In genomic region chr2:131134381-131134780, GRCm38 (mm10) we compare ENCODE assay signal across 8 mouse cellular contexts. TPM values are rescaled to one million over a fixed set of nuclear protein-coding genes. Genes with fewer than 3 reads are reported as not detected.
DNase-seq lines count a peak whose midpoint lies in the region; ATAC-seq and TF ChIP-seq lines count a peak whose summit lies in the region.
"Had no signal": no experiment of that assay in that cellular context is flagged by ENCODE, and none has a peak within 500 bp of the region (broad histone marks: within the 10 kb centered on the region; RNA-seq: fewer than 3 reads in every experiment).

No protein-coding gene starts in this region.

- no peak for TF ChIP-seq CTCF in stomach, postnatal 0 days (IDR thresholded peaks at IDR 0.05; ENCODE audit: low read depth)

- peak overlapping the region; percentile 28; the same call in 1 of the 2 replicates for H3K27ac ChIP-seq in stomach, embryonic 14.5 days (ENCODE audit: low read length)
- no peak overlapping the region; the same call in 1 of the 2 replicates for H3K27ac ChIP-seq in stomach, postnatal 0 days (replicated peaks)
- peak overlapping the region; percentile 78 for H3K27ac ChIP-seq in heart, embryonic 16.5 days (ENCODE audit: low read length)
- H3K27ac ChIP-seq in liver, embryonic 11.5 days (ENCODE audit: low read depth, low read length): peak overlapping the region; percentile 90

- no peak for ATAC-seq in stomach, embryonic 14.5 days (ENCODE audit: insufficient number of reproducible peaks, insufficient read depth, low FRiP score, low read depth)
- no peak for ATAC-seq in stomach, postnatal 0 days (ENCODE audit: low FRiP score, low TSS enrichment)
- ATAC-seq in heart, embryonic 16.5 days (replicated peaks; ENCODE audit: extremely low read depth, insufficient read depth, low FRiP score): peak; percentile 53
- ATAC-seq in liver, embryonic 11.5 days (replicated peaks; ENCODE audit: low FRiP score): no peak

- H3K4me1 ChIP-seq in stomach, embryonic 14.5 days (ENCODE audit: control insufficient read depth, insufficient read depth, low read length): peaks cover 2% of the 10 kb centered on the region; the same call in 1 of the 2 replicates
- no peaks in the 10 kb centered on the region for H3K4me1 ChIP-seq in stomach, postnatal 0 days (replicated peaks; ENCODE audit: control insufficient read depth, insufficient read depth)
- peaks cover 27% of the 10 kb centered on the region for H3K4me1 ChIP-seq in heart, embryonic 16.5 days (ENCODE audit: control insufficient read depth, insufficient read depth, low read length)
- peaks cover 44% of the 10 kb centered on the region for H3K4me1 ChIP-seq in liver, embryonic 11.5 days (replicated peaks; ENCODE audit: control insufficient read depth, insufficient read depth, low read length)

- DNase-seq in stomach, postnatal 0 days (ENCODE audit: low spot score): no peak
- peak; percentile 35 for DNase-seq in liver, embryonic 11.5 days (ENCODE audit: low spot score)
- peak; percentile 2 for DNase-seq in urinary bladder, postnatal 25 days (ENCODE audit: low spot score)
- no peak for DNase-seq in frontal cortex, postnatal 14 days (ENCODE audit: low spot score in 2 of 2)
- no peak for DNase-seq in thymus, postnatal 0 days (ENCODE audit: low spot score)

- no peaks in the 10 kb centered on the region for H3K27me3 ChIP-seq in stomach, embryonic 14.5 days (ENCODE audit: control insufficient read depth, insufficient read depth, low read length)
- H3K27me3 ChIP-seq in stomach, postnatal 0 days (ENCODE audit: control insufficient read depth, insufficient read depth, low read length): no peaks in the 10 kb centered on the region
- H3K27me3 ChIP-seq in heart, embryonic 16.5 days (ENCODE audit: control insufficient read depth, insufficient read depth, low read length): no peaks in the 10 kb centered on the region
- no peaks in the 10 kb centered on the region for H3K27me3 ChIP-seq in liver, embryonic 11.5 days (replicated peaks; ENCODE audit: control insufficient read depth, insufficient read depth, low read length)

- peaks cover 43% of the 10 kb centered on the region for H3K36me3 ChIP-seq in stomach, embryonic 14.5 days (ENCODE audit: control insufficient read depth, insufficient read depth, low read length)
- peaks cover 3% of the 10 kb centered on the region; the same call in 1 of the 2 replicates for H3K36me3 ChIP-seq in stomach, postnatal 0 days (ENCODE audit: control insufficient read depth, insufficient read depth, low read length)
- peaks cover 2% of the 10 kb centered on the region; the same call in 1 of the 2 replicates for H3K36me3 ChIP-seq in heart, embryonic 16.5 days (ENCODE audit: control insufficient read depth, insufficient read depth)
- peaks cover 3% of the 10 kb centered on the region; the same call in 1 of the 2 replicates for H3K36me3 ChIP-seq in liver, embryonic 11.5 days (ENCODE audit: control insufficient read depth, insufficient read depth, low read length)

- H3K9ac ChIP-seq in stomach, embryonic 14.5 days (replicated peaks; ENCODE audit: low read depth, low read length): no peak overlapping the region
- H3K9ac ChIP-seq in stomach, postnatal 0 days (ENCODE audit: low read length): no peak overlapping the region
- no peak overlapping the region; the same call in 1 of the 2 replicates for H3K9ac ChIP-seq in heart, embryonic 16.5 days (ENCODE audit: low read length)
- H3K9ac ChIP-seq in liver, embryonic 11.5 days (ENCODE audit: low read depth, low read length): peak overlapping the region; percentile 34

- no peak for TF ChIP-seq EP300 in stomach, postnatal 0 days (optimal IDR thresholded peaks at IDR 0.05)

- no peaks in the 10 kb centered on the region for H3K9me3 ChIP-seq in stomach, embryonic 14.5 days (ENCODE audit: control insufficient read depth, low read depth, low read length)
- no peaks in the 10 kb centered on the region for H3K9me3 ChIP-seq in stomach, postnatal 0 days (ENCODE audit: control insufficient read depth, low read length)
- no peaks in the 10 kb centered on the region for H3K9me3 ChIP-seq in heart, embryonic 16.5 days (replicated peaks; ENCODE audit: control insufficient read depth, low read length)
- no peaks in the 10 kb centered on the region for H3K9me3 ChIP-seq in liver, embryonic 11.5 days (ENCODE audit: control insufficient read depth, low read length)

- WGBS in stomach, embryonic 14.5 days: 60% methylated on average over 1 of the region's 1 CpGs
- WGBS in stomach, postnatal 0 days: 41% methylated on average over 1 of the region's 1 CpGs
- WGBS in heart, embryonic 16.5 days: 44% methylated on average over 1 of the region's 1 CpGs
- 41% methylated on average over 1 of the region's 1 CpGs for WGBS in liver, embryonic 11.5 days

- no peak overlapping the region for H3K4me3 ChIP-seq in stomach, embryonic 14.5 days (ENCODE audit: low read depth, low read length)
- H3K4me3 ChIP-seq in stomach, postnatal 0 days (ENCODE audit: low read depth, low read length): no peak overlapping the region
- H3K4me3 ChIP-seq in heart, embryonic 16.5 days (ENCODE audit: low read length): no peak overlapping the region
- no peak overlapping the region for H3K4me3 ChIP-seq in liver, embryonic 11.5 days (ENCODE audit: low read depth, low read length)

- no peak overlapping the region for H3K4me2 ChIP-seq in stomach, embryonic 14.5 days (replicated peaks; ENCODE audit: low read depth, low read length)
- H3K4me2 ChIP-seq in stomach, postnatal 0 days (replicated peaks; ENCODE audit: low read depth): no peak overlapping the region
- H3K4me2 ChIP-seq in heart, embryonic 16.5 days (ENCODE audit: low read depth, low read length): no peak overlapping the region
- no peak overlapping the region for H3K4me2 ChIP-seq in liver, embryonic 11.5 days

RNA-seq across cellular contexts. Expression of gene Gm11037, which starts 1.1 kb away (rescaled TPM):
- polyA plus RNA-seq in stomach, embryonic 14.5 days (2014; fragmentation: Nextera tagmentation; extraction: Ambion mirVana): not detected in 2 replicates
- not detected in 2 replicates for polyA plus RNA-seq in stomach, postnatal 0 days (2015; fragmentation: Nextera tagmentation; extraction: Ambion mirVana)
- polyA plus RNA-seq in heart, embryonic 16.5 days (2015; fragmentation: Nextera tagmentation; extraction: Ambion mirVana): not detected in 2 replicates
- polyA plus RNA-seq in liver, embryonic 11.5 days (2014; fragmentation: Nextera tagmentation; extraction: Ambion mirVana): not detected in 2 replicates
- not detected in 2 replicates for polyA plus RNA-seq in thymus, postnatal 0 days (2015; fragmentation: Nextera tagmentation; extraction: Ambion mirVana)
- polyA plus RNA-seq: intestine, embryonic 14.5 days had no signal

RNA-seq across cellular contexts. Expression of gene Hspa12b, which starts 7.3 kb away (rescaled TPM):
- polyA plus RNA-seq in stomach, embryonic 14.5 days (2014; fragmentation: Nextera tagmentation; extraction: Ambion mirVana): 12.3 and 14.2 TPM in 2 replicates
- polyA plus RNA-seq in stomach, postnatal 0 days (2015; fragmentation: Nextera tagmentation; extraction: Ambion mirVana): 4.2 TPM in 2 replicates
- 11.6 and 12.8 TPM in 2 replicates for polyA plus RNA-seq in heart, embryonic 16.5 days (2015; fragmentation: Nextera tagmentation; extraction: Ambion mirVana)
- polyA plus RNA-seq in liver, embryonic 11.5 days (2014; fragmentation: Nextera tagmentation; extraction: Ambion mirVana): 5.5 TPM in 2 replicates
- 1.7 and 2.3 TPM in 2 replicates for polyA plus RNA-seq in thymus, postnatal 0 days (2015; fragmentation: Nextera tagmentation; extraction: Ambion mirVana)

RNA-seq across cellular contexts. Expression of gene 1700037H04Rik, which starts 25.5 kb away (rescaled TPM):
- 84.6 and 88.9 TPM in 2 replicates for polyA plus RNA-seq in stomach, embryonic 14.5 days (2014; fragmentation: Nextera tagmentation; extraction: Ambion mirVana)
- polyA plus RNA-seq in stomach, postnatal 0 days (2015; fragmentation: Nextera tagmentation; extraction: Ambion mirVana): 42.6 and 43.6 TPM in 2 replicates
- 65.1 and 73.7 TPM in 2 replicates for polyA plus RNA-seq in heart, embryonic 16.5 days (2015; fragmentation: Nextera tagmentation; extraction: Ambion mirVana)
- polyA plus RNA-seq in liver, embryonic 11.5 days (2014; fragmentation: Nextera tagmentation; extraction: Ambion mirVana): 130 TPM in 2 replicates
- polyA plus RNA-seq in thymus, postnatal 0 days (2015; fragmentation: Nextera tagmentation; extraction: Ambion mirVana): 47.8 and 50.6 TPM in 2 replicates

RNA-seq across cellular contexts. Expression of gene Cenpb, which starts 45.5 kb away (rescaled TPM):
- 9.0 and 9.9 TPM in 2 replicates for polyA plus RNA-seq in stomach, embryonic 14.5 days (2014; fragmentation: Nextera tagmentation; extraction: Ambion mirVana)
- polyA plus RNA-seq in stomach, postnatal 0 days (2015; fragmentation: Nextera tagmentation; extraction: Ambion mirVana): 12.2 and 13.9 TPM in 2 replicates
- polyA plus RNA-seq in heart, embryonic 16.5 days (2015; fragmentation: Nextera tagmentation; extraction: Ambion mirVana): 7.4 and 7.9 TPM in 2 replicates
- 3.8 and 4.9 TPM in 2 replicates for polyA plus RNA-seq in liver, embryonic 11.5 days (2014; fragmentation: Nextera tagmentation; extraction: Ambion mirVana)
- polyA plus RNA-seq in thymus, postnatal 0 days (2015; fragmentation: Nextera tagmentation; extraction: Ambion mirVana): 5.2 and 7.8 TPM in 2 replicates

RNA-seq across cellular contexts. Expression of gene Siglec1, which starts 47.8 kb away (rescaled TPM):
- 0.22 and 0.48 TPM in 2 replicates for polyA plus RNA-seq in stomach, embryonic 14.5 days (2014; fragmentation: Nextera tagmentation; extraction: Ambion mirVana)
- 0.34 and 0.38 TPM in 2 replicates for polyA plus RNA-seq in stomach, postnatal 0 days (2015; fragmentation: Nextera tagmentation; extraction: Ambion mirVana)
- 0.46 and 0.49 TPM in 2 replicates for polyA plus RNA-seq in heart, embryonic 16.5 days (2015; fragmentation: Nextera tagmentation; extraction: Ambion mirVana)
- polyA plus RNA-seq in liver, embryonic 11.5 days (2014; fragmentation: Nextera tagmentation; extraction: Ambion mirVana): 0.73 and 0.78 TPM in 2 replicates
- polyA plus RNA-seq in thymus, postnatal 0 days (2015; fragmentation: Nextera tagmentation; extraction: Ambion mirVana): 0.56 and 0.63 TPM in 2 replicates

Comparison
In these comparisons a context has a peak if more than half of its experiments do, and no peak if none do; other contexts are left out.
1. DNase-seq: peak in liver, embryonic 11.5 days (single experiment) and urinary bladder, postnatal 25 days (single experiment); none in stomach, postnatal 0 days (single experiment), frontal cortex, postnatal 14 days (0 of 2) and thymus, postnatal 0 days (single experiment).